Mouse (Mus musculus) telencephalon, adult 2 months (tissue): ENCODE results near the gene Syde2.
"Not testable (repeated sequence)": the region's sequence is repeated elsewhere in the genome, so short reads cannot be mapped to it uniquely, and the experiment has no call there.

ENCODE experiments used
- DNase-seq: peaks from one replicate; pipeline ENCODE4 v3.0.0-alpha.2; 2011; ENCODE audit warnings: low read depth, low spot score

Syde2 gene

GRCm38 (mm10) chr3:145987268-145987969 lies at the start of gene Syde2:
TSS of gene Syde2 (plus strand) at chr3:145987870.
- no peak for DNase-seq

- DNase-seq = no peak
Measured at GRCm38 (mm10) chr3:145938405-145939349, 49.0 kb upstream of the Syde2 start.

DNA sequence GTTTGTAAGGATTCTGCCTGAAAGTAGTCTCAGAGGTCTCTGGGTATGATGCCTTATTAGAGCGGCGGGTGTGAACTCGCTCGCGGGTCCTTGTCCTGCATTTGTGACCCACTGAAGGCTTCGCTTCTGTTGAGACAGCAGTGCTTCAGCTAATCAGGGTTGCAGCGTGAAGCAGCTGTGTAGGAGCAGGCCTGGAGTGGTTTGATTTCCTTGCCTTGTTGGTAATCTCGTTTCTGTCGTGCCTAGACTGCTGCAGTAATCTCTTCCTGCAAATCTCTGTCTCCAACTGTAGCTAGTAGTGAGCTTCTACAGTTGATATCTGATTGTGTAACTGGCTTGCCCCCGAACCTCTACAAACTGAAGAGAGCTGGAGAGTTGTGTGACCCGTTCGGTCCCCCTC lies 48.3 kb upstream of the Syde2 start:
- no peak for DNase-seq

GRCm38 (mm10) chr3:145939971-145940370 lies 47.7 kb upstream of the Syde2 start:
- DNase-seq = no peak

DNA sequence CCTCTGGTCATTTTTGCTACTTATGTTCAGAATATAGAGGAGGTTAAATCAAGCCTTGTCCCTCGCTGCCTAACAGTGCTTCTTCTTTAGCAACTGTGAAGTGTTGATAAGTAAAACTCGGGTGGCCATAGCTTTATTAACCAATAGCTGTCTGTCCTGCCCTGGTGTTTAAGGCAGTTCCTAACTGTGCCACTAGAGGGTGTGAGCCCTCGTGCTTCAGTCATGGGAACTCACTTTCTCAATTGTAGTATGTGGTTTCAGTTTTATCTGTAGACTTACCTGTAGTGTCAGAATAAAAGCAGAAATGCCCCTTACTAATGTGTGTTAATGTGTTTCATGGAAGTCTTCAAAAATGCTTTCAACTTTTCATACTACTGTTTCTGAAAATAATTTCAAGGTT lies 45.7 kb upstream of the Syde2 start:
- no peak for DNase-seq

GRCm38 (mm10) chr3:145944348-145944747 lies 43.3 kb upstream of the Syde2 start:
- no peak for DNase-seq

DNA sequence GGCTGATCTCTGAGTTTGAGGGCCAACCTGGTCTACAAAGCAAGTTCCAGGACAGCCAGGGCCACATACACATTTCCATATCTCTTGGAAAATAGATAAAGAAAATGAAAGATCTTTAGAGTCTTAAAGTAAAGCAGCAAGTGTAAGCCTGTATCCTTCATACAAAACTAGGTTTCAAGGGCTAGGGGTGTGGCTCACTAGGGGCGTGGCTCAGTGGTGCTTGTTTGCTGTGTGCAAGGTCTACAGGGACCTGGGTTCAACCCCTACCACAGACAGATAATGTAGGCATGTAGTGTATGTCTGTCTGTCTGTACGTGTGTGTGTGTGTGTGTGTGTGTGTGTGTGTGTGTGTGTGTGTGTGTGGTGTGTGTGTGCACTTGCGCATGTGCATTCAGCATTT lies 41.8 kb upstream of the Syde2 start:
- DNase-seq = no peak

- no peak for DNase-seq
Measured at GRCm38 (mm10) chr3:145946654-145947053, 41.0 kb upstream of the Syde2 start.

GRCm38 (mm10) chr3:145947539-145948204 lies 40.0 kb upstream of the Syde2 start:
- no peak for DNase-seq

DNA sequence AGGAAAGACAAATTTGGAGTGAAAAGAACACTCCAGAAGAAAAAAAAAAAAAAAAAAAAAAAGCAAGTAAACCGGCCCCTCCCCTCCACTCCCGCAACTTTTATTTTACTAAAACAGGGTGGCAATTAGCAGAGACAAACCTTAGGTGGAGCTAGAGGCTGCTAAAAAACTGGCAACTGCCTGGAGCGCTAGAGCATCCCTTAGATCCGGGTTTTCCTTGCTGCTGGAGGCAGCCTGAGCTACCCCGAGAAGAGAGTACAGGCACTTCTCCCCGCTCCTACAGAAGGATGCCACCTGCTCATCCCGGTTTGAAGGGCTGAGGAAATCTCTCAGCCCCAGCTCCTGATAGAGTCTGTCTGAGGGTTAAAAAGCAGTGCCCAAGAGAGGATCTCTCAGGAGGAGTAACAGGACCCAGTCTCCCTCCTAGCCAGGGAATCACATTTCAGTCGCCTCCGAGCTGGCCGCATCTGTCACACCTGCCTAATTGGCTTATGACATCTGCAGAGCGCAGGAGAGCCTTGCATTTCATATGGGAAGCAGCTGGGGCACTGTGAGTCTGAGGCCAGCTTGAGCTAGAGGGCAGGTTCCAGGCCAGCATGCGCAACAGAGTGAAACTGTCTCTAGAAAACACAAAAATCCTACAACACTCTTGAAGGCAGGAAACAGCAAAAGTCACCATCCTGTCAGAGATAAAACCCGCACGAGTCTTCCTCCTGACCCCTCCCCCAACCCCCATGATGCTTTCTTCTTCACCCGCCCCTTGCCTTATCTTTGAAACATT lies 37.4 kb upstream of the Syde2 start:
- DNase-seq = peak; percentile 82

DNA sequence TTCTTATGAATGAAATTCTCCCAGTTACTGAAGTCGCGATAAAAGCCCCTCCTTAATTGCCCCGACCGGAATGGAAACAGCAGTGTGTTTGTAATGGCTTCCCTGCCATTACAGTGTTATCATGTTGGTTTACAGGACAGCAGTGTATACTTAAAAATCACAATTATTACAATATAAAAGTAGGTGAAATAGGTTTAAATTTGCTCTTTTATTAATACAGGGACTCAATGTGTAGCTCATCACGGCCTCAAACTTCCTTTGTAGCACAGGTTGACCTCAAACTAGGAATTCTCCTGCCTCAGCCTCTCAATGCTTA lies 36.9 kb upstream of the Syde2 start:
- DNase-seq = no peak

DNA sequence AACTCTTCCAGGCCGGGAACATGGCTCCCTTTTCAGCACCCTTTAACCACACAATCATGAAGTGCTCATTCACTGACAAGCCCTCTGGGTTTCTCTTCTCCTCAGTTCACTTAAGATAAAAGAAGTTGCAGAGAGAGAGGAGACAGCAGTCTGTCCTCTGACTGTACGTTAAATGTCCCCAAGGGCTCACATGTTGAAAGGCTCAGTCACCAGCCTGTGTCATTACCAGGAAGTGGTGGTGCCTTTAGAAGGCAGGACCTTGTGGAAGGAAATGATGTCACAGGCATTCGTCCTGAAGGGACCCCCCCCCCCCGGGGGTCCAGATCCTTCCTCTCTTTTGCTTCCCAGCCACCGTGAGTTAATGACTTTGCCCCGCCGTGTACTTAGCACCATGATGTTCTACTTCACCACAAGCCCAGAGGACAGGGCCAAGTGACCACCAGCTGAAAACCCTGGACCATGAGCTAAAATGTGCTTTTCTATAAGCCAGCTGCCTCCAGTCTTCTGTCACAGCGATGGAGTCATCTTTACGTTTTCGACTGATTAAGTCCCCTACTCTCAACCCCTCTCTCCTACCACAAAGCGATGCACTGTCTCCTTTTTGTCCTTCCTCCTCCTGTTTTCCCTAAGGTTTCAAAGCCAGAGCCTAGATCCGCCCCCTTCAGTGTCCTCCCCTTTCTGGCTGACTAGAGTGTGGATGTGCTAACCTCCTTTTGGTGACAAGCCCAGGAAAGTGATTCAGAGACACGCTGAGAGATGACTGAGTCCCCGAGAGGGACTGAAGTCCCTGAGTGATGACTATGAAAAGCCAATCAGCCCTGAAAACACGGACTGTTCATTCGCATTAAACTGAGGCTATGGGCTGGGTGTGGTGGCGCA lies 36.1 kb upstream of the Syde2 start:
- no peak for DNase-seq

GRCm38 (mm10) chr3:145952945-145953344 lies 34.7 kb upstream of the Syde2 start:
- no peak for DNase-seq

- DNase-seq = no peak
Measured at GRCm38 (mm10) chr3:145953411-145953810, 34.3 kb upstream of the Syde2 start.

GRCm38 (mm10) chr3:145959824-145960223 lies 27.8 kb upstream of the Syde2 start:
- no peak for DNase-seq

GRCm38 (mm10) chr3:145962411-145962810 lies 25.3 kb upstream of the Syde2 start:
- DNase-seq = no peak

- no peak for DNase-seq
Measured at GRCm38 (mm10) chr3:145963101-145964017, 24.3 kb upstream of the Syde2 start.

DNA sequence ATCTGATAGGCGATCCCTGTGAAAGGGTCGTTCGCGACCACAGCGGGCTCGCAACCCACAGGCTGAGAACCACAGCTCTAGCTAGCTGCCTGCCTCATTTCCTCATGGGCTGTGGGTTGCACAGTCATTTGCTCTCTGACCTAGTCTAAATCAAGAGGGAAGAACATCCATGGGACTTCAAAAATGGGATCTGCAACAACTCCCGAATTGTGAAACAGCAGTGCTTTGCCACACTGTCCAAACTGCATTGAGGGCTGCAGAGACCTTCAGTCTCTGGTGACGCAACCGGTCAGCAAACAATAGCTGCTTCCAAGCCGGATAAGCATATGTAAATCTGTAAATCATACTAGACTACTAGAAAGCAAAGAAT lies 23.7 kb upstream of the Syde2 start:
- DNase-seq = no peak

DNA sequence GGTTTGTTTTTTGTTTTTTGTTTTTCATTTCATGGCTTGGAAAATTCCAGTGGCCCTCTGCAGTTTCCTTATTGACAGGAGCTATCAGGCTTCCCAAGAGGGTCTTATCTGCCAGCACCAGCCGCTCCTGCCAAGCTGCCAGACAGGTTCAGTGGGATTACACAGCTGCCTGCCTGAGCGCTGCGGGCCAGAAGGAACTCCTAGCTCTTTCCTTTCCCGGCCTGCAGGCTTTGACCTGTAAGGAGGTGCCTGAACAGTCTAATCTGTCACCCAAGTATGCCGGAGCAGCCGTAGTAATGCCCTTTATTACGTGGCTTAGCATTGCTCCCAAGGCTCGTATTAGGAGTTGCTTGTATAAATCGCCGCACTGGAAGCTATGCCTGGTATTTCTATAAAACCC lies 23.2 kb upstream of the Syde2 start:
- no peak for DNase-seq

GRCm38 (mm10) chr3:145965583-145965982 lies 22.1 kb upstream of the Syde2 start:
- DNase-seq = not testable (repeated sequence)
